Mouse (Mus musculus) ES-Bruce4 (cell line): ENCODE results near the gene F11r.

Experiments
- CTCF ChIP-seq: IDR thresholded peaks from one replicate; pipeline ENCODE4 v1.8.1; 2011; ENCODE audit warnings: low read depth, low read length
- EP300 ChIP-seq: IDR thresholded peaks from 2 replicates; pipeline ENCODE4 v1.6.1; 2011; ENCODE audit warnings: low read depth, low read length; ENCODE audit not compliant: insufficient read depth

DNA sequence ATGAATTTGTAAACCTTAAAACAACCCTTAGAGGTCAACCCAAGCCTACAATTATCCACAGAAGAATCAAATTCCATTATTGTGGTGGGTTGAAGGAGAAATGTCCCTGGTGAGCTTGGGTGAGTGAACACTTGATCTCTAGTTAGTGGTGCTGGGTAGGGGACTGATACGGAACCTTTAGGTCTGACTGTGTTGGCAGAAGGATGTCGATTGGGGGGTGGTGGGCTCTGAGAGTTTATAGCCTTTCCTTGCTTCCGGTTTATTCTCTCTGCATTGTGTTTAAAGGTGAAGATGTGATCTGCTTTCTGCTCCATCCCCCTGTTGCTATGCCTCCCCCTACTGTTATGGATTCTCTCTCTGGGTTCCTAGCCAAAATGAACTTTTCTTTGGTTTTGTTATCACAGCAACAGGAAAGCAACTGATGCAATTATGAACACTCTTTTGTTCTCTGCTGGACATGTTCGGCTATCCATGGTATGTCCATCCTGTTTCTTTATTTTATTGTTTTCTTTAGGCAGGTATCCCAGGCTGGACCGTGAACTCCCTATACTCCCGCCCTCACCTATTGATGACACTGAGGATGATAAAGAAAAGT is 63.8 kb downstream of the F11r start:
- TF ChIP-seq EP300 (no peak), CTCF (no peak)
